Mouse (Mus musculus) adrenal gland, postnatal 10 days (tissue): Measurements from ENCODE around the gene Fstl4. TPM values are rescaled to one million over a fixed set of nuclear protein-coding genes. Genes with fewer than 3 reads are reported as not detected.
"Not testable (repeated sequence)": the region's sequence is repeated elsewhere in the genome, so short reads cannot be mapped to it uniquely, and the experiment has no call there.

Experiments used
- DNase-seq: peaks from one replicate; pipeline ENCODE4 v3.0.0; 2021; ENCODE audit warnings: mixed read lengths
- total RNA-seq, 2 experiments: library from RNA; stranded (reverse); gene quantifications; 2 replicates each; pipeline ENCODE4 v1.2.3; 2021

Fstl4 gene
- total RNA-seq, 2 experiments from 2014 or later: 0.58 to 0.72 TPM

DNA sequence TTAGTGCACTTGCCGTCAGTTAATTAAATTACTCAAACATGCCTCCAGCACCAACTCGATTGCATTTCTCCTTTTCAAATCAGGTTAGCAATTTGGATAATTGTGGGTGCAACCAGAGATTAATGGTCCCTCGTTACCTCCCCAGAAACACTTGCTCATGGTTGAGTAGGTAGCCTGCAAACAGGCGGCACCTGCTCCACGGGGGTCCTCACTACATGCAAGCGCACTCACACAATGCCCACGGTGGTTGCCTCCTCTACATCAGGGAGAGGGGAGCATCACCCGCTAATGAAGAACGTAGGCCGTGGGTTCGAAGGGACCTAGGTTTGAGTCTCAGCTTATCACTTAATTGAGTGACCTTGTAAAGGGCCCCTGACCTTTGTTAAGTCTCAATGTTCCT, 371.9 kb downstream of the Fstl4 start:
- DNase-seq: no peak

GRCm38 (mm10) chr11:53137381-53137780, 372.9 kb downstream of the Fstl4 start:
- DNase-seq: no peak

DNA sequence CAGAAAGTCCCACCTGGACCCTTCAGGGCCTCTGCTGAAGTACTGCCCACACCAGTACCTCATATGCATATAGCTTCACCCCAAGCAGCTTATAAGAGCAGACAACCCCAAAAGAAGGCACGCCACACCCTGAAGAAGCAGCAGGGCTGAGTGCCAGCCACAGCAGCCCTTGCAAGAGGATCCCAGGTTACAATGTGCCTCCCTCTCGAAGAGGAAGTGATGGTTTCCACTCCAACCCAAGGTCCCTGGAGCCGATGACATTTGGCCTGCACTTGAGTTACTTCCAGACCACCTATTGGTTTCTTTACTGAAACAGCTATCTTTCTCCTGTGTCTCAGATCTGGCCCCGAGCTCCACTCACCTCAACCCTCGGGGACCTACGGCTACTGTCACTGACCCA, 373.8 kb downstream of the Fstl4 start:
- no peak for DNase-seq

DNA sequence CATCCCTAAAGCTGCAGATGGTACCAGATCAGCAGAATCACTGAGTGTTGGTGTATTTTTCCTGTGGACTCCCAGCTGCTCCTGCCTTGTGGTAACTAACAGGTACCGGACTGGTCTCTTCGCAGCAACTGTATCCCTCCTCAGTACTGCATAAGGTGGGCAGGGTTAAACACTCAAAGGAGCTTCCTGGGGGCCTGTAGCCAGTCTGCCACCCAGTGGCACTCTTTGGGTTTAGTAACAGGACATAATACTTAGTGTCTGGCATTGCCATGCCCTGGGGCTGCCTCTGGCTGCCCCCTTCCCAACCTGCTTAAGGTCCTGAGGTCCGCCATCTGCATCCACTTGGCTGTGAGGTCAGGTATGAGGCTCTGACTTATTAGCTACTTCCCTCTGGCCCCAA, 375.2 kb downstream of the Fstl4 start:
- no peak for DNase-seq

DNA sequence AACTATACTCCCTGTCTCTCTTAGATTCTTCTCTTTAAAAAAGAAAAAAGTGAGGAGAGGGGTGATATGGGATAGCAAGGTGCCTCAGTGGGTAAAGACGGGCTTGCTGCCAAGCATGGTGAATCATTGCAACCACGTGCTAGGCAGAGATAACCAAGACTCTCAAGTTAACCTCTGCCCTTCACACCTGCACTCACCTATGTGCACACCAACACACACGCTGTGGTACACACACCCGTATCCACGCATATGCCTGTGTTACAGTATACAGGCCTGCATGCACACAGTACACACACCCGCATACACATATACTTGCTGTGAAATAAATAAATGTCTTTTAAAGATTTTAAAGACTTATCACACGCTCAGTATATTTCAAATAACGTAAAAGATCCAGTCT, 375.8 kb downstream of the Fstl4 start:
- DNase-seq: no peak

DNA sequence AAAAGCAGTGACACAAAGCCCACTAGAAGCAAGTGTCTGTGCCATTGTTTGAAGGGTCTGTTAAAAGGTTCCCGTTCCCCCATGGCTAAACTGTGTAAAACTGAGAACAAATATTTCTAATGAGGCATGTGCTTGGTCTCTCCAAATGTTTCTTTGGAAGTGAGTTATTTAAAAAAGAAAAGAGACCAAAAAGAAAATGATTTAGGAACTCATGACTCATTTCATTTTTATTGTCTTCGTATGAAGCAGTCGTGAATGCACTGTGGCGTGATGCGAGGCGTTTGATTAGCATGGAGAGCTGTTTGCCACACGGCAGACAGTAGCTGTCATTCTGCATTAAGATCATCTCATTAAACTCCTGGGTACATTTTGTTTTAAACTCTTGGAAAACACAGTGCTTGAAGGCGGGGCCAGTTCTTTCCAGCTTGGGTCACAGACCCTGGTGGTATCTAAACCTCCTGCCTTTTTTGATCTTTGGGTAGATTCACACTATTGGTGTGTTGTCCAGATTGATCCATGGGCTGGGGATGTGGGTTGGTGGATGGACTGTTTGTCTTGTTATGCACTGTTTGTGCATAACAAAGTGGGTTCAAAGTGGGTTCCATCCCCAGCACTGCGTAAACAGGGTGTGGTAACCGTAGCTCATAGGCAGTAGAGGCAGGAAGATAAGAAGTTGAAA, 376.4 kb downstream of the Fstl4 start:
- no peak for DNase-seq

- no peak for DNase-seq
These were observed 379.1 kb downstream of the Fstl4 start for GRCm38 (mm10) chr11:53143522-53143921.

DNA sequence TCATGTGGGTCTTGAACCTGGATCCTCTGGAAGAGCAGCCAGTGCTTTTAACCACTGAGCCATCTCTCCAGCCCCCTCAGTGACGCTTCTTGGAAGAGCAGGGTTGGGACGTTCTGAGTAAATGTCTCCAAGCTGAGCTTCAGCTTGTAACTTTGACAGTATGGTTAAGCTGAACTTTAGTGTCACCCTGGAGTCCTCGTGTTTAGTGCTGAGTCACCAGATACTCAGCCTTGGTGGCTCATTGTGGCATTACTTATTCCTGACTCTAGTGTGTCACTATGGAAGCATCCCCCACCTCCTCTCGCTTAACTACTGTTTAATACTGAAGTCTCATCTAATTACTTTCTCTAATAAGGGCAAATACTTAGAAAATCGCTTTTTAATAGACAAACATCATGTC, 380.1 kb downstream of the Fstl4 start:
- DNase-seq: peak; percentile 23

GRCm38 (mm10) chr11:53146290-53146689, 381.9 kb downstream of the Fstl4 start:
- peak; percentile 46 for DNase-seq

DNA sequence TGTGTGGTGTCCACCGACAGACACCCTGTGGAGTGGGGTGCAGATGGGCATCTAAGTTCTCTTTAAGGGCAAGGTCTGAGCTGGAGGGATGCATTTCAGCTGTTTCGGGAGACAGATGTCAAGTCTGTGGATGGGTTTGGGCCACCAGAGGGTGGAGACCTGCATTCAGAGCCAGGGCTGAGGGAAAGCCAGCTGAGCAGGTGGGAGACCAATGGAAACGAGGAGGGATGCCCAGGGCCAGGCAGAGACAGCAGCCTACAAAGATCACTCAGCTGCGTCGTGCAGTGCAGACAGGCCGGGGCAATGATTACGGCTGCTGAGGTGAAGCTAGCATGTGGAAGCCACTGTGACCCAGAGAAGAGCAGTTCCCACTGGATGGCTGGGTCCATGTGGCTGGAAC, 392.0 kb downstream of the Fstl4 start:
- no peak for DNase-seq

DNA sequence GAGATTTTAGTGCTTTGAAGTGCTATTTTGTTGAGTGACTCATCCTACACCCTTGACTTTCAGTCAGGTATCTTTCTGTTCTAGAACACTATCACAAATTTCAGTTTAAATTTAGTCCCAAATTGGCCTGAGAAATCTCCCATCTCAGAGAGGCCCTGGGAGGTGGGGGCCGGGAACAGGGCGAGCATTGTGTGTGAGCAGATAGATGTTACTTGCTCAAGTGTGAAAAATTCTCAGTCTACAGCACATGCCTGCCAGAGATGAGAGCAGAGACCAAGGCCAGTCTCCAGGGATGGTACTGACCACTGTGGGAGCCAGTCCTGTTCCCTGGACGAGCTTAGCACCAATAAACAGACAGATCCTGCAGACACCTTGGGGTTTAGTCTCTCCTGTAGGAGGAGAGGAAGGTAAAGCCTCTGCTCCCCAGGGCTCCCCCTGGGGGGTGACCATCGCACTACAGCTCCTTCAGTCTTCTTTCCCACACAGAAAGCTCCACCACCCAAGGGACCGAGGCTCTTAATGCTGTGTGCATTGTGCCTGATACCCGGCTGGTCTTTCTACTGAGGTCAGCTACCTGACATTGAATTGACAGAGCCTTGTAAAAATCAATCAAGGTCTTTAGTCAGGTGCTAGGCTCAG, 393.3 kb downstream of the Fstl4 start:
- DNase-seq: no peak

DNA sequence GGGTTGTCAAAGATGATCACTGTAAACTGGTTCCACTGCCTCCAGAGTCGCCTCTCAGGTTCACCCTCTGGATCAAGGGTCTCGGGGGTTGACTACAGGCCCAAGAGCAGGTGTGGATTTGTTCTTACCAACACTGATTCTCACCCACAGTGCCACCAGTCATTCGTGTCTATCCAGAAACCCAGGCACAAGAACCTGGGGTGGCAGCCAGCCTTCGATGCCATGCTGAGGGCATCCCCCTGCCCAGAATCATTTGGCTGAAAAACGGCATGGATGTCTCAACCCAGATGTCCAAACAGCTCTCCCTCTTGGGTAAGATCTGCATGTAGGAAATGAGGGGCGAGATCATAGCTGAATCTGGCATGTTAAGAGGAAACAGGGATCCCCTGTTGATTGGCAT, 398.0 kb downstream of the Fstl4 start:
- DNase-seq: no peak

DNA sequence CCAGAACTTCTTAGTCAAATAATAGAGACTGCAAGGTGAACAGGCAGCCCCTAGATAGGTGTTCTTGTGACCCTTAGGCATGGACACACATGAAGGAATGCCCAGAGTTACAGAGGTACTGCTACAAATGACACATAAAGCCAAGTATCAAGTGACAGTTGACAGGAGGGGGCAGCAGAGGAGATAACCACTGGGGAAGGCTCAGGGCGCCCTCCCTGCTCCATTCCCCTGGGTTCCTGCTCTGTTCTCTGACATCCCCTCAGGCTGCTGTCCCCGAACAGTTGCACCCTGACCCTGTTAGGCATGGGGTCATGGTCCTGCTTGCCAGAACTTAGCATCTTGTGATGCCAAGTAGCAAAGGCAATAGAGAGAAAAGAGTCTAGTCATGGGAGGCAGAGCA, 402.0 kb downstream of the Fstl4 start:
- DNase-seq: no peak

DNA sequence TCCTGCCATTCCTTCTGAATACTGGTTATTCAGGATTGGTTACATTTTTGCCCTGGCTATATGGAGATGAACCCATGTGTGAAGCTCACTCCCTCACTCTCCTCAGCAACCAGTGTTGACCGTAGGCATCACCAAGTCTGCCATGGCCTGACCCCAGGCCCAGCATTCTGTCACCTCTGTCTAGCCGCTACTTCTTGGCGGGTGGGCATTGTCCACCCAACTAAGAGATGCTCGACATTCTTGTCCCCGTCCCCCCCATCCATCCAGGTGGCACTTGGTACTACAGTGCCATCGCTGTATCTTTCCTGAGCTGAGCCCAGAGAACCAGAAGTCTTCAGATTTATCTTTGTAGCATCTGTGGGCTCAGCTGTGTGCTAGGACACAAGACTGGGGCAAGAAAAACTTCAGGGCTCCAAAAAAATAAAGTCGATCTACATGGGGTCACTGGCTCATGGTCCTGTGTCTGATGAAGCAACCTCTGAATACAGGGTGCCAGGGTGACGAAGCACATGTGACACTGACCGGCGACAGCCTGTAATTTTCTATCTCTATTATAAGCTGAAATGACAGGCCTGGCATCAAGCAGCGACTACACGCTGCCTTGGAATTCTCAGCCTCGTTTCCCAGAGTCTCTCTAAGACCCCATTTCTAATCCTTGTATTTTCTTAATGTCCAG, 417.9 kb downstream of the Fstl4 start:
- no peak for DNase-seq

- no peak for DNase-seq
These were observed 418.4 kb downstream of the Fstl4 start for GRCm38 (mm10) chr11:53182858-53183257.

GRCm38 (mm10) chr11:53184046-53184445, 419.6 kb downstream of the Fstl4 start:
- DNase-seq: no peak

DNA sequence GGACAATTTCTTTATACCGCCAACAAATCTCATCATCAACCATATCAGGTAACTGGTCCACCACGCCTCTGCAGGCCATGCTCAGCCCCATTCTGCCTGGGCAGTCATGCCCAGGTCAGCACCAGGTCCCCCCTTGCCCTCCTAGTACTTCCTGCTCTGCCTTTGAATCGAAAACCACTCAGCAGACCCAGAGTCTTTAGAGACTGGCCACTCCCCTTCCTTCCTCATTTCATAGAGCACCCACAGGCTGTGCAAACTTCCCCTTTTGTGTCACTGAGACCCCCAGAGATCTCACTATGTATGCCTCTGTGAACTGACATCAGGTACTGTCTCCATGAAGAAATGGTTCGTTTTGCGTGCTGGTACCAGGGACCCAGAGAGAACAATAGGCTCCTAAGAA, 420.3 kb downstream of the Fstl4 start:
- DNase-seq: no peak

DNA sequence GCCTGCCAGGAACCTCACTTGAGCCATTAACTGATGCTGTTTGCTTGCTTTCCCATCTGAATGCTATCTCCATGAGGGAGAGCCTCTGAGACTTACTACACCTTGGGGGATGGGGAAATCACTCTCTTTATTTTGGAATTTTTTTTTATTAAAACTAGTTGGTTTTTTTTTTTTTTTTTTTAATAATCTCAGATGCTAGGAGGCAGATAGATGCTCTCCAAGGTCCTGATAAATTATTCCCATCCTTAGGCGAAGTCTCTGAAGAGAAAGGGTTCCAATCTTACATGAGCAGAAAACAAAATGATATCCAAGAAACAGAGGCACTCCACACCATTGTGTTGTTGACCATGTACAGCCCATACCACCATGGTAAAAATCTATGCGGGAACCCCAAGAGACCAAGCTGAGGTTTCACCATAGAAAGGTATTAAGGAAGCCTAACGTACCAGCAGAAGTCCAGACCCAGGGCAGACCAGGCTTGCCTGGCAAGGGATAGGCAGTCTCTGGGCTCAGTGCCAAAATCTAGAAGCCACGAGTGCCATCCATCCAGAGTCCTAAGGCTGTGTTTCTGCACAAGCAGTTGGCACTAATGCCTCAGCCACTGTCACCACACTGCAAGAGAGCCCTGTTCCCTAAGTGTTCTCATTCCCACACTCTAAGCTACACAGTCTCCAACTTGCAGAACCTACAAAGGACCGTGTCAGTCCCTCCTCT, 423.1 kb downstream of the Fstl4 start:
- DNase-seq: peak; percentile 19

- not testable (repeated sequence) for DNase-seq
These were observed 432.1 kb downstream of the Fstl4 start for GRCm38 (mm10) chr11:53196551-53196950.

GRCm38 (mm10) chr11:53197111-53197510, 432.7 kb downstream of the Fstl4 start:
- no peak for DNase-seq

GRCm38 (mm10) chr11:53202459-53203250, 438.2 kb downstream of the Fstl4 start:
- no peak for DNase-seq

GRCm38 (mm10) chr11:53210876-53211275, 446.4 kb downstream of the Fstl4 start:
- no peak for DNase-seq
